Mouse (Mus musculus) adrenal gland, postnatal 14 days (tissue): ENCODE measurements at regions not wholly inside any gene's neighbourhood (a gene's known extent, or its start where the extent isn't known, plus 50 kb on each side); places are given as distances from the start of the nearest gene placed in this dataset.
A peak's percentile ranks its signal among the peaks of the same experiment; 100 is the strongest.

Experiments
- DNase-seq: peaks from one replicate; pipeline ENCODE4 v3.0.0; 2021; ENCODE audit warnings: mixed read lengths

GRCm38 (mm10) chr4:95398301-95398700 is 159.0 kb upstream of the Fggy start:
- DNase-seq, result no peak

- no peak for DNase-seq
These were observed 155.0 kb upstream of the Fggy start for GRCm38 (mm10) chr4:95402273-95402672.

- peak; percentile 24 for DNase-seq
These were observed 140.2 kb upstream of the Fggy start for GRCm38 (mm10) chr4:95417075-95417474.

GRCm38 (mm10) chr4:95426563-95426962 is 130.7 kb upstream of the Fggy start:
- DNase-seq, result no peak

- DNase-seq, result peak; percentile 34
These were observed 122.8 kb upstream of the Fggy start for GRCm38 (mm10) chr4:95434543-95434942.

- DNase-seq, result no peak
These were observed 122.2 kb upstream of the Fggy start for GRCm38 (mm10) chr4:95435080-95435479.

GRCm38 (mm10) chr4:95439834-95440233 is 117.5 kb upstream of the Fggy start:
- DNase-seq, result peak; percentile 12

GRCm38 (mm10) chr4:95443854-95444811 is 113.2 kb upstream of the Fggy start:
- no peak for DNase-seq

GRCm38 (mm10) chr4:95450286-95450685 is 107.0 kb upstream of the Fggy start:
- DNase-seq, result no peak

- DNase-seq, result no peak
These were observed 105.5 kb upstream of the Fggy start for GRCm38 (mm10) chr4:95451831-95452230.

GRCm38 (mm10) chr4:95456318-95456717 is 101.0 kb upstream of the Fggy start:
- no peak for DNase-seq

GRCm38 (mm10) chr4:95456943-95457342 is 100.4 kb upstream of the Fggy start:
- peak; percentile 6 for DNase-seq

GRCm38 (mm10) chr4:95462476-95462875 is 94.8 kb upstream of the Fggy start:
- DNase-seq, result no peak

GRCm38 (mm10) chr4:95463082-95463825 is 94.1 kb upstream of the Fggy start:
- peak; percentile 59 for DNase-seq

- DNase-seq, result no peak
These were observed 90.7 kb upstream of the Fggy start for GRCm38 (mm10) chr4:95466647-95467046.

- no peak for DNase-seq
These were observed 89.8 kb upstream of the Fggy start for GRCm38 (mm10) chr4:95467526-95467925.

GRCm38 (mm10) chr4:95474726-95475406 is 82.4 kb upstream of the Fggy start:
- no peak for DNase-seq

GRCm38 (mm10) chr4:95476071-95476724 is 81.1 kb upstream of the Fggy start:
- DNase-seq, result no peak

- peak; percentile 52 for DNase-seq
These were observed 73.7 kb upstream of the Fggy start for GRCm38 (mm10) chr4:95483571-95483970.

- DNase-seq, result peak; percentile 23
These were observed 70.0 kb upstream of the Fggy start for GRCm38 (mm10) chr4:95487323-95487722.

- DNase-seq, result no peak
These were observed 69.3 kb upstream of the Fggy start for GRCm38 (mm10) chr4:95487969-95488368.

GRCm38 (mm10) chr4:95489059-95489458 is 68.2 kb upstream of the Fggy start:
- DNase-seq, result no peak
